Mouse (Mus musculus): ENCODE results near the gene Cc2d1a.

Cc2d1a gene

DNA sequence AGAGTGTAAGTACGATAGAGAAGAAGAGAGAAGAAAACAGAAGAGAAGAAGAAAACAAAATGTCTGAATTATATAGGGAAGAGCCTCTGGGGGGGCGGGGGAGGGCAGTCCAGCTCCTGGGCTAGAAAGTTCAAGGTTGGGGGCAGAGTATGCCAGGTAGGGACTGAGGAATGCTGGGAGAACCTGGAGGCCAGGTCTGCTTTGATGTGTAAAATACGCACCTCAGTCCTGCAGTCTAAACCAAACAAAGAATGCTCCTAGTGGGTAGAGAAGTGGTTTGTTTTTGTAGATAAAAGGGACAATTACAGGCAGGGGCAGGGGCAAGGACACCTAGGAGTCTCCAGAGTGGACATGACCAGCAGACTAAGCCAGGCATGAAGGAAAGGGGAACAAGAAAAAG is 29.7 kb upstream of the Cc2d1a start:
- no peak for DNase-seq (ENCODE audit: low spot score)

DNA sequence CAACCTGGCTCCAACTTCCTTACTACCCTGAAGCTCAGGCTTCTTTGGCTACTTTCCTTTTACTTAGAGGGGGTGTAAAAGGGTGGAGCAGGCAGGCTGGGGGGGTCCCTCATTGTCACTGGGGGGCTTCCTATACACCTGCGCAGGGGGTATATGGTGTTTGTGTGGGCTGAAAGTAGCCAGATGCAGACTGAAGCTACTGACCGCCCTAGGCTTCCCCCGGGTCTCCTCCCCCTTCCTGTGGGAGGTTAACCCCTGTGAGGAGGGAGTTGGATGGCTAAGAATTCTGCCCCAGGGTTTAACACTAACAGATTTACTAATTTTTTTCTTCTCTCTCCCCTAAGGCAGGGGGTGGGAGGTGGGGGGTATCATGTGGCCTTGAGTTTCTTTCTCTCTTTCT is 28.8 kb upstream of the Cc2d1a start:
- peak; percentile 53 for DNase-seq (ENCODE audit: low spot score)

DNA sequence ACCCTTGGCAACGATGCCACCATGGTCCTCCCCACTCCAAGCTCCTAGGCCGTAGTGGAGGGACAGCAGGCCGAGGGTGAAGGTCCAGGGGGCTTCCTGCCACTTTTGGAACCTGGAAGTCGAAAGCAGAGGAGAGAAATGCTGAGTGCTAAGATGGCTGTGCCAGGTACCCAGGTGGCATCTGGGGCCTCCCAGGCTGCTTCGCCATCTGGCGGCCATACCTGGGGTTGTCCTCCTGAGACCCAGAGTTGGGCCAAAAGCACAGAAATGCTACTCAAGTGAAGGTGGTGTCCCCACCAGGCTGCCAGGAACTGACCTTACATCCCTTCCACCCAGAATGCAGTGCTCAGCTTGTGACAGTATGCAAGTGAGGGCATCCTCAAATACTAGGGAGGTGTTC is 26.1 kb upstream of the Cc2d1a start:
- DNase-seq (ENCODE audit: low spot score), result no peak

DNA sequence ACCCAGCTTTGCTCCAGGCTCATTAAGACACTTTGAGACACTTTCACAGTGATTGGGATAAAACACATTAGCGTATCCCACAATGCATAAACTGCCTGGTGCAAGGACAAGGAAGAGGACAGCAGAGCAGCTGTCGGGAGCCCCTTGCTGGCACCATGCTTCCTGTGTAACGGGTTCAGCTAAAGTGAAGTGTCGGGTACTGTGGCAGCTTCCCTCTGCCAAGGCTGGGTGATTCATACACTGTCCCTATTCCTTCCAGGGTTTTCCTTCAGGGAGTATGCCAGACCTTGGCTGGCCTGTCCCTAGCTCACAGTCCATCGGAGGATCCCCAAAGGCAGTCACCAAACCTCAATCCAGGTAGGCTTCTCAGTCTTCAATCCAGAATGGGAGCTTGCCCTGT is 22.4 kb upstream of the Cc2d1a start:
- DNase-seq (ENCODE audit: low spot score), result no peak

DNA sequence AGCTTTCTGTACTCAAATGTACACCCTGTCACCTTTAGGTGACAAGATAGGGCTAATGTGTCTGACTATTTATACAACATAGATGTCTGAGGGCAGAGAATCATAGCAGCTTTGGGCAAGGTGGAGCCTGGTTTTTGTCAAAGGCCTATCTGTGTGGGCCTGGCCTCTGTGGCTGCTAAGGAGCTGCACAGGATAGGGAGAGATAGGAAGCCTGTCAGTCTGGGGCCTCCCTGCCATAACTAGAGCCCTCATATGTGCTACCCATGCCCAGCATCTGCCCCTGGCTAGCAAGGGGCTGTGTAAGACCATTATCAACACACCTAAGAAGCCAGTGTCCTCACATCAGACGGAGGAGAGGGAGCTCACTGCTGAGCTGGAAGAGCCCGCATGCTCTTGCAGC is 20.0 kb upstream of the Cc2d1a start:
- DNase-seq (ENCODE audit: low spot score), result no peak

DNA sequence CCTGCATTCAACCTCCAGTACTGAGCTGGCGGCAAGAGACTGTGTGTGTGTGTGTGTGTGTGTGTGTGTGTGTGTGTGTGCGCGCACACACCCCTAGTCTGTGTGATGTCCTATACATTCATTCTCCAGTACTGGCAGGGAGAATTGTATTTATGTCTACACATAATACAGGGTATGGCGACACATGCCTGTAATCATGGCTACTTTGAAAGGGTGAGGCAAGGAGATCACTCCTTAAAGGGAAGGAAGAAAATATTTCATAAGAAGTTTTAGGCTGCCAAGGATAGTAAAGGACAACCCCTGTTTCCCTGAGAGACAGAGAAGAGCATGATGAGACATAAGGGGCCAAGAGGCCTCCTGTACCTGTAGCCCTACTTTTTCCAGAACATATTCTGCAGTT is 9.9 kb upstream of the Cc2d1a start:
- DNase-seq (ENCODE audit: low spot score), result no peak

DNA sequence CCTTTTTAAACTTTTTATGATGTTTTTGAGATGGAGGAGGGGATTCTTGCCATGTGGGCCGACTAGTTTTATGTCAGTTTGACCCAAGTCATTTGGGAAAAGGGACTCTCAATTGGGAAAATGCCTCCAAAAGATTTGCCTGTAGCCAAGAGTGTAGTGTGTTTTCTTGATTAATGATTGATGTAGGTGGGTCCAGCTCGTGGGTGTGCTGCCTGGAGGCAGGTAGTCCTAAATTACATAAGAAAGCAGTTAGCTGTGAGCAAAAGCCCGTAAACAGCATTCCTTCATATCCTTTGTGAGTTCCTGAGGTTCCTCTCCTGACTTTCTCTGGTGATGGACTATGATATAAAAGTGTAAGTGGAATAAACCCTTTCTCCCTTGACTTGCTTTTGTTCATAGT is 1.4 kb upstream of the Cc2d1a start:
- DNase-seq (ENCODE audit: low spot score), result no peak

DNA sequence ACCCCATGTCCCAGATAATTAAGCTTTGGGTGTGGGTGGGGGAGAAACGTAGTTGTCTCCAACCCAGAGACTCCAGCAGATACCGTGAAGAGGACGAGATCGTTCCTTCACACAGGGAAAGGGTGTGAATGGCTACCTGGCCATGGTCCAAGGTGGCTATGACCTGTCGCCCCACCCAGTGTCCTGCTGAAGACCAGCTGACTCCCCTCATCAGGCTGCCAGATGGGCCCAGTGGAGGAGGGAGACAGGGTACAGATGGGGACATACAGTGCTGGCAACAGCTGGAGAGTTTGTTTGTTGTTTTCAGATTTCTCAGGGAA is 755 bp upstream of the Cc2d1a start:
- DNase-seq (ENCODE audit: low spot score), result peak; percentile 66

DNA sequence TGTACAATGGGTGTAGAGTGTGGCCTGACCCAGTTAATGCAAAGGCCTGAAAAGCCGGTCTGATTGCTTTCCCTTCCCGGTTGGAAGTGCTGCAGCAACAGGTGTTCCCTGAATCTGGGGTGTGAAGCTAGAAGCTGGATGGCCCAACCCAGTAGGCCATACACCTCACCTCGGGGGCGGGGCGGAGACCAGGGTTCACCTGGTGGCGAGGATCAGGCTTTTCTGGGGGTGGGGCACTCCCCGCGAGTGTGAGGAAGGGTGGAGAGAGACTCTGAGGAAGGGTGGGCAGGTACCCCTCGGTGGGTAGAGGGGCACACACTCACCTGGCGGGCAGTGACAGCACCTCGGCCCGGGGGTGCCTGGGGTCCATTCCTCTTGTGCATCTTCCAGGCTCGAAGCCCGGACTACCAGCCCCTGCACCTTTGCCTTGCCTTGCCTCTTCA is 391 bp downstream of the Cc2d1a start:
- DNase-seq (ENCODE audit: low spot score), result peak; percentile 61

DNA sequence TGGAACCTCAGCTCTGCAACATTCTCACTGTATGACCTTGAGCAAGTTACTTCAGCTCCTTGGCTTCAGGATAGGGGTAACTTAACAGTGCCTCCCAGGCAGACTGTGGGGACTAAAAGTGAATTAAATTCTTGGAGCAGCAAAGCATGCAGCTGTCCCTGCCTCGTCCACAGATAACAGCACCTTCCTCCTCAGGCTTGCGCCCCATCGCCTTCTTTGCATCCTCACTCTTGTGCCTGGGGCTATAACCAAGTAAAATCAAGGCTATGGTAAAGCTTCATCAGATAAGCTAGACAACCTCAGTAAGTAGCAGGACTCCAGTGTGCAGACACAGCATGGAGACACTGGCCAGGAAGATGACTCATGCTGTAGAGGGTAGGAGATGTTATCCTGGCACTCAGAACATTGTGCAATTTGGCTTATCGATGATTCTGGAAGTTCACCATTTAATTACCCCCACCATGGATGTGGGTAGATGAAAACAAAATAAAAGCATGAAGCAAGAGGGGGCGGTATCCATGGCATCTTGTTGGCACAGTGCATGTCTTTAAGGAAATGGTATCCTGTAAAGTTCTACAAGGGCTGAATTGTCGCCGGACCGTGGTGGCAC is 3.0 kb downstream of the Cc2d1a start:
- peak; percentile 46 for DNase-seq (ENCODE audit: low spot score)

DNA sequence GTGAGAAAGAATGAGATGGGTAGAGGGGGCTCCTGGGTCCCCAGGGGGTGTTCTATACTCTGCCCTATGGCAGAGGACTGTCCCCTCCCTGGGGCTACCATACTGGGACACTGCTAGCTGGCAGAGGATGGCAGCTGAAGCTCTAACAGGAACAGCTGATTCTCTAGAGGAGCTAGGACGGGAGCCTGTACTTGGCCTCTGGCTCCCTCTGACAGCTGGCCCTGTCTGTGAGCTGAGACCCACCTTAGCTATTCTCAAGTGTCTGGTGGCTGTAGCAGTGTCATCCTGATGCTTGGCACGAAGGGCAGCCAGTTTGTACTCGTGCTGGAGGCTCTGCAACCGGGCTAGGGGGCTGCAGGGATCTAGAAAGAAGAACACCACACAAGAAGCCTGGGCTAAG is 6.9 kb downstream of the Cc2d1a start:
- no peak for DNase-seq (ENCODE audit: low spot score)

DNA sequence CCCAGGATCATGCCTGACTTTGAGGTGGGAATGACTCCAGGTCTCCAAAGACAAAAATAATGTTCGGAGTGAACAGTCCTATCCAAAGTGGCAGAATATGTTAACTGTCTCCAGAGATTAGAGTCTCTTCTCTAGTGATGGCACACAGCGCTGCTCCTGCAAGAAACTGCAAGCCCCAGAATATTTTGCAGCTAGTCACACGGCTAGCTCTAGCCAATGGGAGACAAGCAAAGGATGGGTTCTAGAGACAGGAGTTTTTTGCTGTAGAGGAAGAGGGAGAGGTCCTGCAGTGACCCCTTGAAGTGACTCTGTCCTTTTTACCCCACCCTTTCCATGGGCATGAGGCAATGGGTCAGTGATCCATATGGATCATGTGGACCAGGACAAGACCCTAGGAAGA is 9.9 kb downstream of the Cc2d1a start:
- DNase-seq (ENCODE audit: low spot score), result no peak

DNA sequence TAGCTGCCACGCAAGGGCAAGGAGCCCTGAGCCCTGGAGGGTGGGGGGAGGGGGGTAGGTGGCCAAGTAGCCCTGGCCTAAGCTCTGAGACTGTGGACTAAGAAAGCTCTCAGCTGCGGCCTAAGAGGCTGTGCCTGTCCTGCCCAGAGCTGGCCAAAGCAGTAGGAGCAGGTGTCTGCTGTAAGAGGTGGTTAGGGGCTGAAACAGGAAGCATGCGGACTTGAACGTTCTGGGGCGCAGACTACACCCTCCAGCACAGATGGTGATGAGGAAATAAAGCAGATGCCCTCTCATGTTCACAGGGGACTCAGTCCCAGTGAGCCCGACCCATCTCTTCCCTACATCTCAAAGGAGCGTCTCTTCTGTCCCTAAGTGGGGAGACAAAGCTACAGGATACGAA is 15.5 kb downstream of the Cc2d1a start:
- no peak for DNase-seq (ENCODE audit: low spot score)

DNA sequence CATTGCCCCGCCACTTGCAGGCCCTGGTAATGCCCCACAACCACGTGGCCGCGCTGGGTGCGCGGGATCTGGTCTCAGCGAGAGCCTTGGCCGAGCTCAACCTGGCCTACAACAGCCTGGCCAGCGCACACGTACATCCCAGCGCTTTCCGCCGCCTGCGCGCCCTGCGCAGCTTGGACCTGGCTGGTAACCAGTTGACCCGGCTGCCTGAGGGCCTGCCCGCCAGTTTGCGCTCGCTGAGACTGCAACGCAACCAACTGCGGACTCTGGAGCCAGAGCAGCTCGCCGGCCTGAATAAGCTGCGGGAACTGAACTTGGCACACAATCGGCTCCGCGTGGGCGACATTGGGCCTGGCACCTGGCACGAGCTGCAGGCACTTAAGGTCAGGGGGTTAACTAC is 16.9 kb downstream of the Cc2d1a start:
- DNase-seq (ENCODE audit: low spot score), result no peak

DNA sequence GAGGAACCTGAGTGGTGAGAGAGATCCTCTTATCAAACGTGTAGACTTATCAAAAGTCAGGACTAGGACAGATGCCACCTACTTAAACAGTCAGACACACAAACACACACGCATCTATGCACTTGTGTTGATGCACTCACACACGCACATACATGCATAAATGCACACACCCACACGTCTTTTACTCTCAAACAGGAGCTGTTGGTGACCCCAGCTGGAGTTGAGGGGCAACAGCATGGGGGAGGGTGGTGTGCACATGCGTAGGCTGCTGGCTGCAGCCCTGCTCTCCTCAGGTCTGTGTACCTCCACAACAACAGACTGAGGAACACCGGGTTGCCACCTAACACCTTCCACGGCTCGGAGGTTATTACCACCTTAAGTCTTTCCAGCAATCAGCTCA is 19.5 kb downstream of the Cc2d1a start:
- no peak for DNase-seq (ENCODE audit: low spot score)

DNA sequence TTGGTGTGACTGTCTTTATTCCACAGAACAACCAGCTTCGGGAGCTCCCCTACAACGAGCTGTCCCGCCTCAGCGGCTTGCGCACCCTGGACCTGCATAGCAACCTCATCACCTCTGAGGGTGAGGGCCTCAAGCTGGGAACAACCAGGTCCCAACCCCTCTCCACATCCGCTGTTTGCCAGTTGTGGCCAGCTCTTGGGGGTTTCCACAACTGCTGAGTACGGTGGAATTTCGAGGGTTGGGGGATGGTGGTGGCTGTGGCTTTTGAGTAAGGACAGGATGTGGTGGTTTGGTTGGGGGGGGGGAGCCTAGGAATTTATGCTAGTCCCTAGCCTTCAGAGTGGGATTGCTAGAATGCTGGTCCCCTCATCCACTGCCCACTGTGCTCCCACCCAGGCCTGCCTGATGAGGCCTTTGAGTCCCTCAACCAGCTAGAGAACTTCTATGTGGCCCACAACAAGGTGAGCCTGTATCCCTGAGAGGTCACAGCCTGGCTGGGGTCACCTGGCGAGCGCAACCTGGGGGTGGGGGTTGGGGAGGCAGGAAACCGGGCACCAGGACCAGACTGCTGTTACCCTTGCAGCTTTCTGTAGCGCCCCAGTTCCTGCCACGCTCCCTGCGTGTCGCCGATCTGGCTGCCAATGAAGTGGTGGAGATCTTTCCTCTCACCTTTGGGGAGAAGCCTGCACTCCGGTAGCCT is 20.4 kb downstream of the Cc2d1a start:
- no peak for DNase-seq (ENCODE audit: low spot score)

DNA sequence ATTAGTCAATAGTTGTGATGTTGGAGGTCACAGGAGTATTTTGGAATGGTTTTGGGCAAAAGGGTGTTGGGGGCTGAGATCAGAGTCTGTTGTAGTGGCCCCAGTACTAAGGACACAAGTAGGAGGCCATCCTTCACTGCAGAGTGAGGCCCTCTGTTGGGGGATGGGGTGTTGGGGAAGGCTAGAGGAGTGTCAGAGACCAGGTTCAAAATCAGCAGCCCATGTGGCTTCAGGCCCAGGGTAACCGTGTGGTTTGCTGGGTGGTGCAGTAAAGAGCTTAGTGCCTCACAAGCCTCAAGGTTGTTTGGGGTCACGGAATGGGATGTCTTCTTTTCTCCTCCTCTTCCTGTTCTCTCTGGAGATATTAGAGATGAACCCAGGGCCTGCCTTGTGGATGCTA is 21.0 kb downstream of the Cc2d1a start:
- no peak for DNase-seq (ENCODE audit: low spot score)

DNA sequence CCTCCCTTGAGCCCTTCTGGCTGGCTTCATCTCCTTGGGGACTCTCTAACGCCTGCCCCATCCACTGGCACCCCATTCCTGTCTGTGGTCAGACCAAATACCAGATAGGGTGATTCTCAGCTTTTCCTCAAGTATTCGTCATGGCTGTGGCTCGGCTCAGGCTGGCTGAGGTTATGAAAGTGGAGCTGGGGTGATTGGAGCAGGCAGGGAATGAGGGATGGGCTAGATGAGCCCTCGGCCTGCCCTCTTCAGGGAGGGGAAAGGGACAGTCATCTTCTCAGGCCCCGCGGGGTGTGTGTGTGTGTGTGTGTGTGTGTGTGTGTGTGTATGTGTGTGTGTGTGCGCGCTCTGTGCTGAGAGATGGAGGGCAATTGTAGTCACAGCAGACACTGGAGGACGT is 22.1 kb downstream of the Cc2d1a start, which contains the start of gene Podnl1:
Gene Podnl1, plus strand, starts transcription at position 334 of the 400 bp plus-strand sequence.
- DNase-seq (ENCODE audit: low spot score), result no peak

DNA sequence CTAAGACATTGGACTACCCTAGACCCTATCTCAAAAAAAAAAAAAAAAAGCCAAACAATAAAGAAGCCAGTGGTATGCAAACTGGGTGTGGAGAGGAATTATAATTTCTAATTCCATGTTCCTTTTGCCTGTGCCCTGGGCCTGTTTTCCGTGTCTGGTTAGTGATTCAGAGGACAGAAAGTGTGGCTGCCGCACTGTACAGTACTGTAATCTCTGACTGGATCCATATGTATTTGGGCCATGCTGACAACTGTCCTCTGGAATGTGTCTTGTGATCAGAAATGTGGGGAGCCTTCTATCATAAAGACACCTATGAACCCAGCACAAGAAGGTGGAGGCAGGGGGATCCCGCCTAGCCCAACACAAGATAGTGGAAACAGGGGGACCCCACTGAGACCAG is 25.6 kb downstream of the Cc2d1a start:
- DNase-seq (ENCODE audit: low spot score), result no peak

DNA sequence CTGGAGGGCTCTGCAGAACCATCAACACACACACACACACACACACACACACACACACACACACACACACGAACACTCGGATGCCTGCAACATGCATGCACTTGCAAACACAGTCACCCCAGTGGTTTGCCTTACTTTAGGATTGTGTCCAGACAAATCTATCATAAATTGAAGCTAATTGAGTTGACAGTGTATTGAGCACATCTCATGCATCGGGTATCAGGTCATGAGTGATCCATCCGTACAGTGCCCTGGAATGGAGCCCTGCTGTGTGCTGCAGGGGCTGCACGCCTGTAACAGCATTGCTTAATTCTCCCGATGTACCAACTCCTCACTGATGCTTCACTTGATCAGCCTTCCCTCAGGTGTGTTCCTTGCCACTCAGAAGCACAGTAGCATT is 32.1 kb downstream of the Cc2d1a start:
- no peak for DNase-seq (ENCODE audit: low spot score)

DNA sequence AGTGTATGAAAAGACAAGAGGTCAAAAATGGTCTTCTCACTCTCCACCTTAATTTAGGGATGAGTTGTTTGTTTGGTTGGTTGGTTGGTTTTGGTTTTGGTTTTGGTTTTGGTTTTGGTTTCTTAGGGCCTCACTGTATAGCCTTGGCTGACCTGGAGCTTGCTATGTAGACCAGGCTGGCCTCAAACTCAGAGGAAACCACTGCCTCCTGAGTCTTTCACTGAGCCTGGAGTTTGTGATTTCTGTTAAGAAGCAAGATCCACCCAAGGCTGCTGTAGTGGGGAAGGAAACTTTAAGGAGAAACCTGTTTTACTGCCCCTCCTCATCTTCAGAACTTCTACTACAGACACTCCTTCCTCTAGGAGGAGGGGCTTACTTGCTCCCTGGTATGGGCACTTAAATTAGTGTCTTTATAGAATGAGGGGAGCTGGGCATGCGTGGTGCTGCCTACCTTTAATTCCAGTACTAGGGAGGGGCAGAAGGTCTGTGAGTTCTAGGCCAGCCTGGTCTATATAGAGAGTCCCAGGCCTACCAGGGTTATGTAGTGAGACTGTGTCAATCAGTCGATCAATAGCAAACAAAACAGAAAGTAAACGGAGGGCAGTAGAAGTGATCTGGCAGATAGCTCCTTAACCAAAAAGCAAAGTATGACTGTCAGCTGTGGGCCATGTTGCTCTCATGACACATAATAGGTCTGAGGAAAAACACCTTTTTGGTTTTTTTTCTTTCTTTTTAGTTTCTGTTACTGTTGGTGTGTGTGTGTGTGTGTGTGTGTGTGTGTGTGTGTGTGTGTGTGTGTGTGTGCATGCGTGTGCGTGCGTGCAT is 41.3 kb downstream of the Cc2d1a start:
- DNase-seq (ENCODE audit: low spot score), result no peak

DNA sequence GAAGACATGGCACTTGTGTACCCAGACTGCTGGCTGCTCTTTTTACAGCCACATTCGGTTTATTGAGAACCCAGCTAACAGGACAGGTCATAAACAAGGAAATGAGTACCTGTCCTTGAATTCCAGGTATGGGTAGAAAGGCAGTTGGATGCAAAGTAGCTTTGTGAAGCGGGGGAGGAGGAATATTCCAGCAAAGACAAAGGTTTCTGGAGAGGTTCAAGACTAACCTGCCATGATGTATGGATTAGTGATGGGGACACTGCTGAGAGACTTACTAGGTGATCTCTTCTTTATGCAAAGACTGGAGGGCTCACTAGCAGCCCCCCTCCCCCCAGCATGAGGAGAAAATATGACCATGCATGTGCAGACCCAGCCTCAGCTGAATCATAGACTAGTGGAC is 42.1 kb downstream of the Cc2d1a start:
- no peak for DNase-seq (ENCODE audit: low spot score)
